Mouse (Mus musculus): ENCODE results near the gene Lmcd1. TPM values are rescaled to one million over a fixed set of nuclear protein-coding genes. Genes with fewer than 3 reads are reported as not detected.

The Lmcd1 gene
- polyA plus RNA-seq, 1 experiment: not detected

DNA sequence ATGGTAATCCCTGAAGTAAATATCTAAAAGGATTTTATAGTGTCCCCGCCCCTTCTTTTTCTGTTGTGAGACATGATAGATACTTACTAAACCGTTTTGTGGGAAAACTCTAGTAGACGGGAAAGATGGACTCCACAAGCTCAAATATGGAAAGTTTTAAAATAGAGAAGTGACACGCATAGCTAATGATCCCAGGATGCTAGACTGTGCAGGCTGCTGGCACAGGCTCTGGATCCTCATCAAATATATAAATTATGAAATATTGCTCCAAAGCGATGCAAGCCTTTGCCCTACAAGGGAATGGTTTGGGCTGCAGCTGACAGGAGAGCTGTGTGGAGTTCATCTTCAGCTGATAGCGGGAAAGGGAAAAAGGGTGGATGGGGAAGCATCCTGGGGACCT lies 64.1 kb downstream of the Lmcd1 start:
- no peak for TF ChIP-seq CTCF (IDR thresholded peaks at IDR 0.05; ENCODE audit: low read depth, low read length)
- TF ChIP-seq POLR2A (IDR thresholded peaks at IDR 0.05; ENCODE audit: borderline replicate concordance, low read depth, low read length): no peak
- H3K27ac ChIP-seq (ENCODE audit: insufficient read depth, low read depth, low read length): no peak overlapping the region
- no peak overlapping the region for H3K4me3 ChIP-seq (ENCODE audit: insufficient read depth, low read length)
- no peaks in the 10 kb centered on the region for H3K4me1 ChIP-seq (ENCODE audit: control insufficient read depth, insufficient read depth, low read length)

DNA sequence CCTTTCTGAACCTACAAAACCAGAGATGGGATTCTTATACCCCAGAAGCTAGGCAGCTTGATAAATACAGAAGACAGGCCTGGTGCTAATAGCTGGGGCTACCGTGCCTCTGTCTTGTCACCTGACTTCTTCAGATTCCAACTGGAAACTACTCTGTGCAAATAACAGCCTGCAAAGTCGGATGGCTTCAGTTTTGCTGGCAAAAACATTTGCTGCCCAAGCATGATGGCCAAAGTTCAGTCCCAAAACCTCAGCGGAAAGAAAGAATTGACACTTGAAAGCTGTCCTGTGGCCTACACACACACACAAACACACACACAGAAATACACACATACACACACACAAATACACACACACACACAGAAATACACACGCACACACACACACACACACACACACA lies 65.5 kb downstream of the Lmcd1 start:
- Histone ChIP-seq H3K4me3 (ENCODE audit: insufficient read depth, low read length) (no peak overlapping the region), H3K27ac (ENCODE audit: insufficient read depth, low read depth, low read length) (no peak overlapping the region), H3K4me1 (ENCODE audit: control insufficient read depth, insufficient read depth, low read length) (no peaks in the 10 kb centered on the region)
- no peak for TF ChIP-seq POLR2A (IDR thresholded peaks at IDR 0.05; ENCODE audit: borderline replicate concordance, low read depth, low read length)
- TF ChIP-seq CTCF (IDR thresholded peaks at IDR 0.05; ENCODE audit: low read depth, low read length): no peak

DNA sequence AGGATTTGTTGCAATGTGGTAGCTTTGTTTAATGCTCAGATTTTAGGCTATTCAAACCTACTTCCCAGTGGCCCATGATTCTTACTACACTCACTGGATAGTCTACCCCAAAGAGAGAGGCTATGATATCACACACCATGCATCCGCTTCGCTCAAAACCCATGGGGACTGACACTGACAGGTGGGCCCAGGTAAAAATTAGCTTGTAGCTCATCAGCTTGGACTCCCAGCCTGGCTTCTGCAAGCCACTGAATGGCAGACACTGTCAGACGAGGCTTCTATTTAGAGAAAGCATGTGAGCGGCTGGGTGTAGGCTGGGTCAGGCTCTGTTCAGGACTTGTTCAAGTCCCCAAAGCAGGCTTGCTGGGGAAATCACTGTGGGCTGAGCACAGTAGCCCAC lies 76.9 kb downstream of the Lmcd1 start:
- no peak overlapping the region for H3K4me3 ChIP-seq (ENCODE audit: insufficient read depth, low read length)
- no peak overlapping the region for H3K27ac ChIP-seq (ENCODE audit: insufficient read depth, low read depth, low read length)
- TF ChIP-seq POLR2A (IDR thresholded peaks at IDR 0.05; ENCODE audit: borderline replicate concordance, low read depth, low read length) (no peak), CTCF (IDR thresholded peaks at IDR 0.05; ENCODE audit: low read depth, low read length) (no peak)
- H3K4me1 ChIP-seq (ENCODE audit: control insufficient read depth, insufficient read depth, low read length): no peaks in the 10 kb centered on the region

DNA sequence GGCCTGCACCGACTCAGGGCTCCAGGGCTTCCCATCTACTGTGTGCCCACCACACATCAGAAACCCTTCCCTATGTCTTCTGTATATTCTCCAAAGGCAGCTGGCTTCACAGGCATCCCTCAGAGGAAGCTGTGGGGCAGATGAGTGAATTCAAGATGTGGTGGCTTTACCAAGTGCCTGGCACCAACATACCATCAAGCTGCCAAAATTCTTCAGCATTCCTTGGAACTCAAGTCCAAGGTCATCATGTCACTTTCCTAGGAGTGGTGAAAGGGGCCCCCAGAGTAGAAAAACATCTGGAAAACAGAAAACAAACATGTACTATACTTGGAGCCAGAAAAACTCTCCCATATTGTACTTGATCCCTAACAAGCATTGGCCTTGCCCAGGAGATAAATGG lies 85.8 kb downstream of the Lmcd1 start:
- TF ChIP-seq CTCF (IDR thresholded peaks at IDR 0.05; ENCODE audit: low read depth, low read length): no peak
- no peak for TF ChIP-seq POLR2A (IDR thresholded peaks at IDR 0.05; ENCODE audit: borderline replicate concordance, low read depth, low read length)
- H3K4me3 ChIP-seq (ENCODE audit: insufficient read depth, low read length): no peak overlapping the region
- H3K27ac ChIP-seq (ENCODE audit: insufficient read depth, low read depth, low read length): no peak overlapping the region
- H3K4me1 ChIP-seq (ENCODE audit: control insufficient read depth, insufficient read depth, low read length): no peaks in the 10 kb centered on the region

DNA sequence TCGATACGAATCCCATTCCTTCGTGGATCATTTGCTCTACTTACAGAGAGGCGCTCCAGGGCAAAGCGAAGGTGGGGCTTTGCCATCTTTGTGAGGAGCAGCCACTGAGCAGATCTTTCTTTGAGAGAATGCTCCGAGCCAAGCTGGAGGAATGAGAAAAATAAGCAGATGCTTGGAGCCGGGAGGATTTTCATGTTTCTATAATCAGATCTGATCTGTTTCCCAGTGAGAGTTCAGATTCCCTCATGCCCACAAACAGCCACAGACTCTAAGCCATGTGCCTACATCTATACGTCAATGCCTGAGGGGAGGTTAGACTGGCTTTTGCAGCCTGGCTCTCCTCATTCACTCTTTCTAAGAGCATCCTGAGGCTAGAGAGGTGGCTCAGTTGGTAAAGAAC lies 87.1 kb downstream of the Lmcd1 start:
- Histone ChIP-seq H3K27ac (ENCODE audit: insufficient read depth, low read depth, low read length) (no peak overlapping the region), H3K4me3 (ENCODE audit: insufficient read depth, low read length) (no peak overlapping the region), H3K4me1 (ENCODE audit: control insufficient read depth, insufficient read depth, low read length) (no peaks in the 10 kb centered on the region)
- TF ChIP-seq POLR2A (IDR thresholded peaks at IDR 0.05; ENCODE audit: borderline replicate concordance, low read depth, low read length) (no peak), CTCF (IDR thresholded peaks at IDR 0.05; ENCODE audit: low read depth, low read length) (no peak)

DNA sequence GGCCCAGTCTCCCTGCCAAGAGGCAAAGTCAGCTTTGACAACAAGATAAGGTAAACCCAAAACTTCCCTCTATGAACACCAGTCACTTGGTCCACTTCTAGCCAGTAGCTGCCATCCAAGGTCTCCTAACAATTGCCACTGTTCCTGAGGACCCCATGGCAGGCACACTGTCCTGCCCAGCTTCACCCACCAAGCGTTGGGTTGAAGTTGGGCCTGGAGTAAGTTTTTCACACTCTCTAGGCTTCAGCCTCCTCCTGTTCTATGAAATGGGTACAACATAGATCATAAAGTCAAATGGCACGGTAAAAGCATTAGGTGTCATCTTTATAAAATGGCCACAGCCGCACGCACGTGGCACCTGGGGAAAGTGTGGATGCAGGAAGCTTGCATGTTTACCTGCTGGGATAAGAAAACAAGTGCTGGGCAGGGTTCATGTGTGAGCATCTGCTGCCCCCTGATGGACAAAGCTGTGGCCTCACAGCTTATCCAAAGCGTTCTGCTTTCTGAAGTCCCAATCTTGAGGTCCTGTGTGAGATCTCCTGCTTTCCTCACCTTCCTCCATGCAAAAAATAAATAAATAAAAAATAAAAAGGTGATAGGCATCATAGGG lies 88.9 kb downstream of the Lmcd1 start:
- peak; percentile 48; the same call in 1 of the 2 replicates for TF ChIP-seq CTCF (IDR thresholded peaks at IDR 0.05; ENCODE audit: low read depth, low read length)
- TF ChIP-seq POLR2A (IDR thresholded peaks at IDR 0.05; ENCODE audit: borderline replicate concordance, low read depth, low read length): no peak
- H3K27ac ChIP-seq (ENCODE audit: insufficient read depth, low read depth, low read length): no peak overlapping the region
- H3K4me3 ChIP-seq (ENCODE audit: insufficient read depth, low read length): no peak overlapping the region
- no peaks in the 10 kb centered on the region for H3K4me1 ChIP-seq (ENCODE audit: control insufficient read depth, insufficient read depth, low read length)

DNA sequence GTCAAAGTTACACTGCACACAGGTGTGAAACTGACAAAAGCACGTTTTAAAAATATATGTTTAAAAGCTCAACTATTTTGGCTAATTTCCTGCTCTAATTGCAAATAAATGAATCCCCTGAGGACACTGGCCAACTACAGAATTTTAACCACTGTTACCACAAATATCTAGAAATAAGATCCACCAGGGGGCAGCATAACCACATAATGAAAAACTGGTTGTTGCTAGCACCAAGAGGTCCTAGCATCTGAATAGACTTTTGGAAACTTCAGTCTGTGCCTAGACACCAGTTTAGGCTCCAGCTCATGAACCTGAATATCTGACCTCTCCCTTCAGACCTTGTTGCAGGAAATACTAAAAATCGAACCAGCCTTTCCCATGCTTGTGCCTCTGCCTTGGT lies 91.0 kb downstream of the Lmcd1 start:
- H3K4me3 ChIP-seq (ENCODE audit: insufficient read depth, low read length): no peak overlapping the region
- no peak overlapping the region for H3K27ac ChIP-seq (ENCODE audit: insufficient read depth, low read depth, low read length)
- H3K4me1 ChIP-seq (ENCODE audit: control insufficient read depth, insufficient read depth, low read length): no peaks in the 10 kb centered on the region
- TF ChIP-seq POLR2A (IDR thresholded peaks at IDR 0.05; ENCODE audit: borderline replicate concordance, low read depth, low read length): no peak
- no peak for TF ChIP-seq CTCF (IDR thresholded peaks at IDR 0.05; ENCODE audit: low read depth, low read length)

DNA sequence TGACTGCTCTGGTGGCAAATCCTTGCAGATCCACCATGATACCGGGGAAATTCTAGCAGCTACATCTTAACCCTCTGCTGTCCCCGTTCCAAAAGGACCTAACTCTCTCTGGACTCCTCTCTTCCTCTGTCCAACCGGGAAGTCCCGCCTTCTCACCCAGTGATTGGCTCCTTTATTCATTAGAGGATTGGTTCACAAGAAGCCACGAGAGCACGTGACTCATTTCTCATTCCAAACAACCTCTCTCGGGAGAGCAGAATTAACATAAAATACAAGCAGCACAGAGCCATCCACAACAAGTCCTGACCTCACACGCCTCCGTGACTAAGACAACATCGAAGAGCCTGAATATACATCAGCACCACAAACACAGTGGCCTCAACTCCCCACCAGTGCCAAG lies 91.7 kb downstream of the Lmcd1 start:
- TF ChIP-seq POLR2A (IDR thresholded peaks at IDR 0.05; ENCODE audit: borderline replicate concordance, low read depth, low read length): no peak
- TF ChIP-seq CTCF (IDR thresholded peaks at IDR 0.05; ENCODE audit: low read depth, low read length): no peak
- H3K27ac ChIP-seq (ENCODE audit: insufficient read depth, low read depth, low read length): no peak overlapping the region
- H3K4me1 ChIP-seq (ENCODE audit: control insufficient read depth, insufficient read depth, low read length): no peaks in the 10 kb centered on the region
- H3K4me3 ChIP-seq (ENCODE audit: insufficient read depth, low read length): no peak overlapping the region

DNA sequence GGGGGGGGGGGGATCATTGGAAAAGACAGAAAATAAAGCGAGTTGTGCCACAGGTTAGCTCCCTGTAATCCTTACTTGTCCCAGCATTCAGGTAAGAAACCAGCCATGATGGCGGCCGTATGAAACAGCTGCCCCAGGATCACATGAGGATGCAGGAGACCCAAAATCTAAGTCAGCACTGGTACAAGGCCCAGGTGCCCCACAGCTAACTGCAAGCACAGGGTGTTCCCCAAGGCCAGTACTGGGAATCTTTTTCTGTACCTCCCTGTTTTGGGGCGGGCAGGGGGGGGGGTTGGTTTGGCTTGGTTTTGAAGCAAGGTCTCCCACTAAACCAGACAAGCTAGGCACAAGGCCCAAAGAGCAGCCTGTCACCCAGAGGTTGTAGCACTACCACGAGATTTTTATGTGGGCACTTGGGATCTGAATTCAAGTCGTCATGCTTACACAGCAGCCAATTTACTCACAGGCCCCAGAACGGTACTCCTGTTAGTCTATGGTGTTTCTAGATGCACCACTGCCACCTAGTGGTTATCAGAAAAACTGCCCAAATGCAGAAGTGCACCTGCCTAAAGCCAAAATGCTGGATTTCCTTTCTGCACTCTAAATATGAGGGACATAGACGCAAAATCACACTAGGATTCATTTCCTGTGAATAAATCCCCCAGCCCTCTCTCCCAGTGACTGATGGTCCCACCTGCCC lies 100.5 kb downstream of the Lmcd1 start:
- Histone ChIP-seq H3K27ac (ENCODE audit: insufficient read depth, low read depth, low read length) (no peak overlapping the region), H3K4me3 (ENCODE audit: insufficient read depth, low read length) (no peak overlapping the region), H3K4me1 (ENCODE audit: control insufficient read depth, insufficient read depth, low read length) (no peaks in the 10 kb centered on the region)
- TF ChIP-seq POLR2A (IDR thresholded peaks at IDR 0.05; ENCODE audit: borderline replicate concordance, low read depth, low read length) (no peak), CTCF (IDR thresholded peaks at IDR 0.05; ENCODE audit: low read depth, low read length) (no peak)

DNA sequence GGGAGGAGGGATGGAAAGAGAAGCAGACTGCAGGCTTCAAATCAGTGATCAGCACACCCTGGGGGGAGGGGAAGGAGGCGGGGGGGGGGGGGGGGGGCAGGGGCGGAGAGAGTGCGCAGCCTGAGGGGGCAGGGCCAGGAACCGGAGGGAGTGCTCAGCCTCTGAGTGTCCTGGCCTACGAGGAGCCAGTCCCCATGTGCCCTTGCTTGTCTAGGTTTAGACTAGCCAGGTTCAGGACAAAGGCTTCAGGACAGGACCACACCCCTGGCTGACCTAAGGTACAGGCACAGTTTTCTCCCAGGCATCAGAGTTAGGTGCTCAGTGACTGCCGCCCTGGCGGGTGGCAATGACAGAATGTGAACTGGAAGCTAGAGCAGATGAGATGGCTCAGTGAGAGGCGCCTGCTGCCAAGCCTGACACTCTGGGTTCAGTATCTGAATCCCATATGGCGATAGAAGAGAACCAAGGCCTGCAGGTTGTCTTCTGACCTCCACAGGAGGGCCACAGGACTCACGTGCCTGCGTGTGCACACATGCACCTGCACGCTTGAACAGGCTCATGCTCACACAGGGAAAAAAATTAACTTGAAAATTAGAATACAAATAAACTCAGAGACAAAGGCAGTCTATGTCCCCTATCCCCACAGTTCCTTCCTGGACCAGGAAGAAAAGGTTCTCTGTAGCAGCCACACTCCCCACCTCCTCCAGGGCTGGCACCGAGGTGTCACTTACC lies 102.3 kb downstream of the Lmcd1 start:
- Histone ChIP-seq H3K4me3 (ENCODE audit: insufficient read depth, low read length) (no peak overlapping the region), H3K27ac (ENCODE audit: insufficient read depth, low read depth, low read length) (no peak overlapping the region), H3K4me1 (ENCODE audit: control insufficient read depth, insufficient read depth, low read length) (no peaks in the 10 kb centered on the region)
- no peak for TF ChIP-seq POLR2A (IDR thresholded peaks at IDR 0.05; ENCODE audit: borderline replicate concordance, low read depth, low read length)
- TF ChIP-seq CTCF (IDR thresholded peaks at IDR 0.05; ENCODE audit: low read depth, low read length): no peak
